Mouse (Mus musculus) megakaryocyte-erythroid progenitor cell, adult 5-6 weeks (primary cell): ENCODE results near the gene Clip2. TPM values are rescaled to one million over a fixed set of nuclear protein-coding genes. Genes with fewer than 3 reads are reported as not detected.

Experiments
- ATAC-seq: replicated peaks from 2 replicates; pipeline ENCODE4 v1.8.0; 2016; ENCODE audit warnings: mild to moderate bottlenecking, inconsistent platforms; ENCODE audit not compliant: severe bottlenecking, poor library complexity, low FRiP score, low TSS enrichment
- total RNA-seq, 2 experiments: library from RNA; stranded (forward) in 1 of 2; stranded (reverse) in 1 of 2; fragments of 200-1000, 215-1000 nt in 1 of 2; fragments of >200 nt in 1 of 2; fragmentation: Nextera tagmentation in 1 of 2; gene quantifications; 2 replicates each; pipeline ENCODE4 v1.2.3; 2014 to 2017

Gene Clip2
- total RNA-seq, 2 experiments from 2014 or later = 4.6 to 7.0 TPM

DNA sequence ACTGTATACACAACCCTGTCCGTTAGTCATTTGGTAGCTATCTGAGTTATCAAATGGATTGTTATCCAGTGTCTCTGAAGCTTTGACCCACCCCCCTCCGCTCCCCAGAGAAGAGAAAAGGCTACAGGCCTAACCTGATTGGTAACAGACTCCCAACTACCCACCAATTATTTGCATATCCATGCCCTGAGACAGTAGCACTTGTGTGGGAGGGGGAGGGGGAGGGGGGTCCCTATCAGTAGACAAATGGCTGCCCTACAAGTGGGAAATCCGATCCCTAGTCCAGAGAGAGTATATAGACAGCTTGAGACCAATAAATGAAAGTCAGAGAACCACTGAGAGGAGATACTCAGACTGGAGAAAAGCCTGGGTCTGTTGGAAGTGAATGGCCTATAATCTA, 15.8 kb upstream of the Clip2 start:
- no peak for ATAC-seq

DNA sequence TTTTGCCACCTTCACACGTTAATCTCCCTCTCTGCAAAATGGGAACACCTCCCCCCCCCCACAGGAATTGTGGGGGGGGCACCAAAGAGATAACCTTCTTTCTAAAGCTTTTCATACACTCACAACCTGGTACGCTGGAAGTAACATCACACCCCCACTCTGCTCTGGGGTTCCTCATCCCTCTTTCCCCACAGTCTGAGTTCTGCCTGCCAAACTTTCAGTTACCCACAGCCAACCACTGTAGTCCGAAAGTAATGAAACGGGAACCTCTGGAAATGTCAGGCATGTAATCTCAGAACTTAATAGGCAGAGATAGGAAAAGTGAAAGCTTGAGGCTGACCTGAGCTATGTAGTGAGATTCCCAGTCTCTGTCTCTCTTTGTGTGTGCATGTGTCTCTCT, 15.2 kb upstream of the Clip2 start:
- ATAC-seq = no peak

DNA sequence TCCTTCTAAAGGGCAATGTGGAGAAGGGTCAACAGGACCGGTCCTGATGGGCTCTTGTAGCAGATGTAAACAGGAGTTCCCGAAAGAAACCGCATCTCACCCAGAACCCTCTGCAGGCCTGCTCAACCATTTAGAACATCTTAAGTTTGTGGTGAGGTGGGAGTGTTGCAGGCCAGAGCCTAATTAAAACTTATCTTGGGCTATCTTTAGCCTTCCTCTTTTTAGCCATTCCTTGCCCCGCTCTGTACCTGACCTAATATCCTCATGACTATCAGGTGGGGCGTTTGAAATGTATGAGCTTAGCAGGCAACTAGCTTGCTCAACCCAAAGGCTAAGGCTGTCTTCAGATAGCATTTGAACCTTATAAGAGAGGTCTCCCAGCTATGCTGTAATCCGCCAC, 13.5 kb upstream of the Clip2 start:
- no peak for ATAC-seq

DNA sequence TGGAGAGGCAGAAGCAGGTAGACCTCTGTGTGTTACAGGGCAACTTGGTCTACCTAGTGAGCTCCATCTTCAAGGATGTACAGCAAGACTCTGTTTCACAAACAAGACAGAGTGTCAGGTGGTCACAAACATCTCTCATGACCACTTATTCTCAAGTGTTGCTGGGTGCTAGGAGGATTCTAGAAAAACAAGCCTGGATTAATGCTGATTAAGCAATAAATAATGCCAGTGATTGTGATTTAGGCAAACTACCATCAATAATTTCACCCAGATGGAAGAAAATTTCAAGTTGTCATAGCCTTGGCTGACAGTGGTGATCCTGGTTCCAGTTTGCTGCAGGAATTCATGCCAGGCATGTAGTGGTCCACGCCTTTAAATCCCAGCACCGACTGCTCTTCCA, 12.0 kb upstream of the Clip2 start:
- no peak for ATAC-seq

DNA sequence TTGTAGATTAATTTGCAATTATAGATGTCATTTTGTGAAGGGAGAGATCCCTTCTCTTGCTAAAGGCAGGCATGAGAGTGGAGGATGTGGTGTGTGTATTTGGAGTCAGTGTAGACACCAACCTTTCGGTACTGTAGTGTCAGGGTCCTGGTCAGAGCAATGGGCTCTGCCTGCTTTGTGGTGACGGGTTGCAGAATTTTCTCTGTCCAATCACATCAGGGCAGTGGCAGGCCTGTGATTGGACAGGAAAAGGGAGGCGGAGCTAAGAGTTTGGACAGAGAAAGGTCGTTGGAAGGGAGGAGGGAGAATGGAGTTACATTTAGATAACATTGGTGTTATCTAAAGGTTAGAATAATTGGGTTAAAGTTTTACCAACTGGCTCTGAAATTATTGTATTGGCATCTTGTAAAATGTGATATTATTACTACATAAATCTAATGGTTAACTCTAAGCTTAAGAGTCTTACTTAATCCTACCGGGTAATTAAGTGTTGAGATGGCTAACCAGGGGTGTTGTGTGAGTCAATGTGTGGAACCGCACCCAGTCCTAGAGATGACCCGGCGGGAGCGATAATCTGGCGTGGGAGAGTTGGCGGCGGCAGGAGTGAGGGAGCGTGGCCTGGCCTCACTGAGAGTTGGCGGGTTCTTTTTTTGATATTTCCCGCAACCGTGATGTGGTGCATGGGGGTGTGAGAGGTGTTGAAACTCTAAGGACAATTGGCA, 8.4 kb upstream of the Clip2 start:
- ATAC-seq = no peak

DNA sequence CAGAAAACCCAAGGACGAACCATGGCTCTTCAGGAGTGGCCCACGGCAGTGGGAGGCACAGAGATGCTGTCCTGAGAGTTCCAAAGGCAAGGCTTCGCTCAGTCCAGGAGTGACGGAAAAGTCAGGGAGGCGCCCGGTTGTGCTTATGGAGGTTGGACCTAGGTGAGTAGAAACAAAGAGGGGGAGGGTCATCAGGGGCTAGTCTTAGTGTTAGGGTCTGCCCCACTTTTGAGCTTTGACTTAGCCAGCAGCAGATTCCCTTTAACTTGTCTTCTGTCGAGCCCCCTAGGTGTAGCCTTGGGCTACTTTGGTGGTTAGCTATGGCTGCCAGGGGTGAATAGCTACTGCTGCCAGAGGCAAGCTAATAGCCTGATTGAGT, 7.8 kb upstream of the Clip2 start, which contains the start of gene Syna:
Gene Syna, minus strand, starts transcription at position 101 of the 379 bp plus-strand sequence.
- no peak for ATAC-seq

DNA sequence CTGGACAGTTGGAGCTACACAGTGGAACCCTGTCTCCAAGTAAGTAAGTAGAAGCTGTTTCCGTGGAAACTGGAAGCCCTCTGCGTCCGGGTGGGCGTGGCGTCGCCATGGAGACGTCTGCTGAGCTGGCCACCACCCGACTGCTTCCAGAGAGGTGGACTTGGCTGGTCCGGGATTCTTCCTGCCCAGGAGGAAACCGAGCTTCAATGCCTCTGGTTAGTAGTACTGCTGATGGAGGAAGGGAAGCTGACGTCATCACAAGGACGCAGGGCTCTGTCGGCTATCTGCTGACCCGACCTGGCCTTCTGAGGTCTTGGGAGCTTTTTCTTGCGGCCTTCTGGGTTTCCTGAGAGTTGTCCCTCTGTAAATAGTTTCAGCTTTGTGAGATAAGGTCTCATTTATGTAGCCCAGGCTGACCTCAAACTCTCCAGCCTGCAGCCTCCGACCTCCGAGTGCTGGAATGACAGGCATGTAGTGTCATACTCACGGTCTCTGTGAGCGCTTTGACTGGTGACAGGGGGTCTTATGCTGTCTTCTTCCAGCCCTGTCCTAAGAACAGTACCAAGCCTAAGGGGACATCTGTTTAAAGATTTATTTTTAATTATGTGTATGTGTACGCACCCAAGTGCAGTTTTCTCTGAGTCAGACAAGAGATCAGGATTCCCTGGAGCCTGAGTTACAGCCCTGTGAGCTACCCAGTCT, 3.4 kb upstream of the Clip2 start:
- ATAC-seq = no peak

DNA sequence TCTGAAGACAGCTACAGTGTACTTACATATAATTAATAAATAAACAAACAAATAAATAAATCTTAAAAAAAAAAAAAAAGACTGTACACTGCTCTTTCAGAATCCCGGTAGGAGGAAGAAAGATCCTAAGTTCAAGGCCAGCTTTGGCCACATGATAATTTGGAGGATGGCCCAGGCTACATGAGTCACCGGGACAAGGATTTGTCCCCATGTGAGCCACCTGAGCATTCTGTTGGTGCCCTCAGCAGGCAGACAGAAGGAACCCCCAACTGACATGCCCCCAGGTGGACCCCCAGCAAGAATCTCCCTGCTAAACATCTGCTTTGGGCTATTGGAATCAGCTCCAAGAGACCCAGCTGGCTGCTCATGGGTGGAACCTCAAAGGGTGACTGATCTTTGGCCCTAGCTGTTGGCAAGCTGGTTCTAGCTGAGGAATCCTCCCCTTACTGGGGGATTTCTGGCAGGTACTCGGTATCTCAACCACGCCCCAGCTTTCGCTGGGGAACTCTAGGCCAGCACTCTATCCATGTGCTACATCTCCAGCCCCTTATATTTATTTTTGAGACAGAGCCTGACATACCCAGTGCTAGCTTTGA, 1.8 kb upstream of the Clip2 start:
- ATAC-seq = no peak

DNA sequence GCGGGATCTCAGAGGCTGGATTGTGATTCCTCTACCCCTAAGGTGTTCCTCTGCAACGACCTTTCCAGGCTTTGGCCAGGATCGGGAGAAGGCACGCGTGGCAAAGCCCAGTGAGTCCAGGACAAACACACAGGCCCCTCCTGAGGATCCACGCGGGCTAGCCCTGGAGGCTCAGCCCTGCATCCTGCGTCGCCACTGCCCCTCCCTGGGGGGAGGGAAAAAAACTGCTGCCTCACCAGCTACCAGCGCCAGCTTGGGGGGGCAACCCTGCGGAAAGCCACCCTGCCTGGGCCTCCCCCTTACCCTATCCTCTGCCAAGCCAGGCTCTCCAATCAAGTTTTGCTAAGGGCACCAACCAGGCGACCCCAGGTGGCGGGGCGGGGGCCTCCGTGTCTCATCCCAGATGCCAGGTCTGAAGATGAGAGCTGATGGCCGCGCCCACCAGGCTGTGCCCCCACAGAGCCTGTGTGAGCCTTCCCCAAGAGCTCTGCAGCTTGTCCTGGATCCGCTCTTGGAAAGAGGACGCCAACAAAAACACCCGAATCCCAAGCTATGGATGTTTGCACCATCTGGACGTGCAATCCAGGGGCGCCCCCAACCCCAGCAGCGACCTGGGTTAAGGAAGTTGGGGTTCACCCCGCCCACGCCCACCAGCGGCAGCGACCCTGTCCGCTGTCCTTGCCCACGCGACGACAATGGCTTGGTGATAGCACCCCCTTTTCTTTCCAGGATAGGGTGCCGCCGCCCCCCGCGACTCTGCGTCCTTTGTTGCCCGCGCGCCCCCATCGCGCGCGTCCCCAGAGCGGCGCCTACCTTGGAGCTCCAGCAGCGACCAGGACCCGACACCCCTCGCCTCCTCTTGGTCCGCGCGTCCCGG, 763 bp downstream of the Clip2 start:
- ATAC-seq = peak; percentile 20

DNA sequence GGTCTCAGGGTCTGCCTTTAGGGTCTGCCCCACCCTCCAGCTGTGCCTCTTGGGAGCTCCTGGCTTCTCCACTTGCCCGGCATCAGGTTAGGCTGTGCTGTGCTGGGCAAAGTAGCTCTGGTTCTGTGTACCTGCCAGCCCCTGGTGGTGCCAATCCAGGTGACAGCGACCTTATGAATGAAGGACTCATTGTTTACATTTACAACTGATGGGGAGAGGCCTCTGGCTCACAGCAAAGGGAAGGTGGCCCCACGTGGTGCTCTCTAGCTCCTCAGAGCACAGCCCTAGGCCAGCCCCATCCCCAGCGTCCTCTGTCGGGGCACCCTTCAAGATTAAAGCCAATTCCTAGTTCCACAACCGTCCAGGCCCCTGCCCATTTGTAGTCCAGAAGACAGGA, 1.4 kb downstream of the Clip2 start:
- 0 out of 2 replicates have a peak, but pooled peaks have one; percentile 9 for ATAC-seq

DNA sequence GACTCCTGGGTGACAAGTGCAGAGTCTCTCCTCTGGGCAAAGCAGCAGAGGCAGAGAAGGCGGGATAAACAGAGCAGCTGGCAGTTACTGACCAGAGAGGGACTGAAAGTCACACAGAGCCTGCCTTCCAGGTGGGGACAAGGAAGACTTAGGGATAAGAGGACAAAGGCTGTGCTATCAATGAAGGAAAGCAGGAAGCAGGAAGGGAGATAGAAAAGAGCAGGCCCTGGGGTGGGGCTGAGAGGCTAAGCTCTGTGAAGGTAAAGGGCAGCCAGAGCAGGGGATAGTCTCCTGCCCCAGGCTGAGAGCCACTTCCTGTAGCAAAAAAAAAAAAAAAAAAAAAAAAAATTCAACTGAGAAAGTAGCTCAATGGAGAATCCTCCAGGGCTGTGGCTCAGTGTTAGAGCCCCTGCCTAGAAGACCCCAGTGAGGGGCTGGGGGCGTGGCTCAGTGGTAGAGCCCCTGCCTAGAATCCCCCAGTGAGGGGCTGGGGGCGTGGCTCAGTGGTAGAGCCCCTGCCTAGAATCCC, 2.5 kb downstream of the Clip2 start:
- no peak for ATAC-seq

DNA sequence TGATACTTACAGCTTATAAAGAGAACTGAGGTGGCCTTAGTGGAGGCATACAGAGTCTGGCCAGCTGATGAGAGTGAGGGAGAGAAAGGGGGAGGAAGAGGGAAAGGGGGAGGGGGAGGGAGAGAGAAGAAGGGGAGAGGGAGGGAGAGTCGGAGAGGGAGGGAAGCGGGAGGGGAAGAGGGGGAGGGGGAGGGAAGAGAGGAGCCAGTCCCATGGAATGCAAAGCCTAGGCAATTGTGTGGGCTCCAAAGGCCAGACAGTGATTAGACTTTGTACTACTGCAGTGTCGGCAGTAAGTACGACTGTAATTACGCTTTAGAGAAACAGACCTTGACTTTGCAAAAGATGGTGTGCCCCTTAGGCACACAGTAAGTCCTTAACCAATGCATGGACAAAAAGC, 3.9 kb downstream of the Clip2 start:
- no peak for ATAC-seq

DNA sequence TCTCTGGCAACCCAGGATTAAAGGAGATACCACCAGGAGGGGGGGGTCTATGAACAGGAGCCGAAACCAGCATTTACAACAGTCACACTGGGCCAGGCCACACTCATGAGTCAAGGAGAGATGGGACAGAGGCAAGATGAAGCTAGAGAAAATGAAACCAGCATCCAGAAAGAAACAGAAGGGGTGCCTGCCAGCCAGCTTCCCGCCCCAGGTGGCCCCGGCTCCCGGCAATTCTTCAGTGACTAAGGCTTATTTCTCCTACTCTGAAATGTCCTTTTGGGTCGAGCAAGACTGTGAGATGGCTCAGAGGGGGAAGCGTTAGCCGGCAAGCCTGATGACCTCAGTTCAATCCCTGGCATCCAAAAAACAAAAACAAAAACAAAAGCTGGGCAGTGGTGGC, 5.4 kb downstream of the Clip2 start:
- no peak for ATAC-seq

DNA sequence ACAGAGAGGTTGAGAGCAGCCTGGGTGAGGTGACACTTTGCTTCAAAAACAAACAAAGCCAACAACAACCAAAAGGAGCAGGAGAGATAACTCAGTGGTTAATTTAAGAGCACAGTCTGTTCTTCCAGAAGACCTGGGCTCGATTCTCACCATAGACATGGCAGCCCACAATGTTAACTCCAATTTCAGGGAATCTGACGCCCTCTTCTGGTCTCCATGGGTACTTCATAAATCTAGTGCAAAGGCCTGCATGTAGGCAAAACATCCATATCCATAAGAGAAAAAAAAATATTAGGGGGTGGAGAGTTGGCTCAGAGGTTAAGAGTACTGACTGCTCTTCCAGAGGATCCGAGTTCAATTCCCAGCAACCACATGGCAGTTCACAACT, 7.0 kb downstream of the Clip2 start:
- ATAC-seq = no peak

DNA sequence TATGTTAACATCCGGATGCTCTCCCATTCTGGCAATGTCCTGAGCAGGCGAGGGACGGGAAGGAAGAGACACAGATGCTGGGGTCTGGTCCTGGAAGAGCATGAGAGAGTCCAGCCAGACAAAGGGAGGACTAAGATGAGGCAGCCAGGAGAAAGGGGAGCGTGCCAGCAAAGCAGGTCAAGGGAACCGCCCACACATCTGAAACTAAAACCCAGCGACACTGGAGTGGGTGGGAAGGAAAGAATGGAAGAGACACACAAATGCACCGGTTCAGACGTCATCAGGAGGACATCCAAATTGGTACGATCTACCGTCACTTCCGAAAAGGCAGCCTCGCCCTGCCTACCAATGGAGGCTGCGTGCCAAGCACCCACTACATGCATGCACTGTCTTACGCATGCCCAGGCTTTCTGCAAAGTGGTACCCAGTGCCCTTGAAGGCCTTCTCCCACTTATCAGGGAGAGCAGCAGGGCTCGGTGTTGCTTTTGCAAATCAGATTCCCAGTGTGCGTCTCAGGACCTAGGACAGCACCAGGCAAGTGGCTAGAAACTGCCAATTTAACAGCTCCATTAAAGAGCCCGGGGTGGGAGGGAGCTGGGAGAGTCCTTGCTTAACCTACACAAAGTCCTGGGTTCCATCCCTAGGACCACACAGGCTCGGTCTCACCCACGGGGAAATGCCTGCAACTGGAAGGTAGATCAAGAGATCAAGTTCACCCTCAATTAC, 7.6 kb downstream of the Clip2 start:
- peak; percentile 33; the same call in 1 of the 2 replicates for ATAC-seq

DNA sequence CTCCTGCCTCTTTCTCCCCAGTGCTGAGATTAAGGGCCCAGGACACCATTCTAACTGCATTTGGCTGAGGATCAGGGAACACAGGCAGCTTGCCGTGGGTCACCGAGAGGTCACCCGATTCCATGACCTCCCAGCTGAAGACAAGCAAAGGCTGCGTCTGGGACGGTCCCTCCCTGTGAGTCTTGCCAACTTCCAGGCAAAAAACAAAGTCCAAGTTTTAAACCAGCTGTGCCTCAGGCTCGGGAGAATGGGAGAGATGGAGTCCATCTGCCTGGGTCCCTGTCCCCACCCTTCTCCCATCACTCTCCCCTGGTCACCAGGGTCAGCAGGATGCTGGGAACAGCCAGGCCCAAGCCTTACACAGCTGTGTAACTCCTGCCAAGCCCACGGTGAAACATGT, 10.6 kb downstream of the Clip2 start:
- ATAC-seq = no peak

DNA sequence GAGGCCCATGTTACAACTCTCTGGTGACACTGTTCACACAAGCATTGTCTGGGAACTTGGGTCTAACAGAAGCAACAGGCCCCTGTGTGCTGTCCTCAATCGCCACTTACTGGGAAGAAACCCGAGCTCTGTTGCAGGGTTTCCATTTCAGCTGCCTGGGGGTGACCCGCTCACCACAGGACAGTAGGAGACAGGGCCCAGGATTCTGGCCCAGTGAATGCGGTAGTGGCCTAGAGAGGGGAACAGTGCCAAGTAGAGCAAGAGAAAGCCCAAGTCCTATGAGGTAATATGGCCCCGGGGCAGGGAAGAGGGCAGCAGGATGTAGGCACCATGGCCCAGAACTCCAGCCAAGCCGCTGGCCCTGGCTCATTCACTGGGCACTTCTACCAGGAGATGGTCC, 11.4 kb downstream of the Clip2 start:
- no peak for ATAC-seq

DNA sequence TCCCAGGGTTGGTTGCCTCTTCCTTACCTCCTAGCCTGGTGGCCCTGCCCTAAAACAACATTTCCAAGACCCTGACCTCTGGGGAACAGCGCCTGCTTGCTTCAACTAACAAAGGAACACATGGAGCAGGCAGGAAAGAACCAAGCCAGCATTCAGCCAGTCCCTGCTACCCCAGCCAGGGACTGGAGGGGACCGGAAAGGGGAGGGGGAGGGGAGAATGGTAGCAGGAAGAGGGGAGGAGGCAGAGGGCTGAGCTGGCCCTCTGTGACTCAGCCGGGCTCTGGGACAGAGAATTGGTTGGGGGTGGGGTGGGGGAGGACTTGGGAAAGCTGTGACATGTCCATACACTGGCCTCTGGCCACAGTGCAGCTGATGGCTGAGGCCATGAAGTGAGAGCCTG, 12.3 kb downstream of the Clip2 start:
- no peak for ATAC-seq

DNA sequence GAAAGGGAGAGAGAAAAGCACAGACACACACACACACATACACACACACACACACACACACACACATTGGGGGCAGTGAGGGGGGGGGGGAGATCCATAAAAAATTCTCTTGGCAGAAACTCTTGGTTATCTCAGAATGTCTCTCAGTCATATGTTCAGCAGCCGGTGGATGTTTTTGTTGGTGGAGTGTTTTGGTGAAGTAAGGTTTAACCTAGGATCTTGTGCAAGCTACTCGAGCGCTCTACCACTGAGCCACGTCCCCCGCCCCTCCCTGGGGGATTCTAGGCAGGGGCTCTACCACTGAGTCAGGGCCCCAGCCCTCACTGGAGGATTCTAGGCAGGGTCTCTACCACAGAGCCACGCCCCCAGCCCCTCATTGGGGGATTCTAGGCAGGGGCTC, 16.2 kb downstream of the Clip2 start:
- ATAC-seq = no peak
